Mouse (Mus musculus) ES-CJ7 (cell line): ENCODE results near the gene Nt5c.
"Not testable (repeated sequence)": the region's sequence is repeated elsewhere in the genome, so short reads cannot be mapped to it uniquely, and the experiment has no call there.

Experiments used
- DNase-seq: peaks from one replicate; pipeline ENCODE4 v3.0.0; 2011; ENCODE audit warnings: low read depth, low spot score

Gene Nt5c

DNA sequence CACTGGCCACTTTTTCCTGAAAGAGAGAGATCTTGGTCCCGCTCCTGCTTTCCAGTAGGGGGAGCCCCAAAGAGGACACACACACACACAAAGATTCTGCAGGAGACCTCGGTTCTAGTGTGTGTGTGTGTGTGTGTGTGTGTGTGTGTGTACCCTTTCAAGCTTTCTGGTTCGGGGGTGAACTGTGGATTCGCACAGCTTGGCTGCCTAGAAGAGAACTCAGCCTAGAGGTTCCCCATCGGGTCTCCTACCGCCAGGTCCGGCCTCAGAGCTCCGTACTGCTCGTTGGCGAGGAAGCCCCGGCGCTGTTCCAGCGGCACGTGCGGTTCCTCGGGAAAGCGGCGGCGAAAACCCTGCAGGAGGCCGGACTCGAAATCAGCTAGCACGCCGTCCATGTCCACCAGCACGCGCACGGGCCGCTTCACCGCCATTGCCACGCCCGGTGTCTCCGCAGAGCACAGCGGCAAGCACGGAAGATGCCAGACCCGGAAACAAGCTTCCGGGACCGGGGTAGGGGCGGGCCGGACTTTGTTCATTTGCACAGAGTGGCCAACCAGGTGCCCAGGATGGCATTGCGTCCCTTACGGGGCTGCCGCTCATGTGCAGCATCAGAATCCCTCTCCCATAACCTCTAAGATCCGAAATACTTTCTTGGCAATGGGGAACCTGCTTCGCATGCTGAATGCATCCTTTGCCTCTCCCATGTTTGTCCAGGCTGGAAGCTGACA, at the start of gene Nt5c:
Gene Nt5c (minus strand): TSS at position 507 of the 728 bp plus-strand sequence.
- DNase-seq: peak; percentile 72

DNA sequence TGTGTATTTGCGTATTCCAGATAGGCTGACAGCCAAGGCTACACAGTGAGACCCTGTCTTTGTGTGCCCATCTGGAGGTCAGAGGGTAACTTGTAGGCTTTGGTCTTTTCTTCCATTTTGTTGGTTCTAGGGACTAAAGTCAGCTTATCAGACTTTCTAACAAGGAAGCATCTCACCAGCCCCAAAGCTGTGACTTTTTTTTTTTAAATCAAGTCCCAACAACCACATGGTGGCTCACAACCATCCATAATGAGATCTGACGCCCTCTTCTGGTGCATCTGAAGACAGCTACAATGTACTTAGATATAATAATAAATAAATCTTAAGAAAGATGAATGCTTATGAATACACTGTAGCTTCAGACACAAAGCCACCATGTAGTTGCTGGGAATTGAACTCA, 46.4 kb upstream of the Nt5c start:
- no peak for DNase-seq

GRCm38 (mm10) chr11:115536856-115537568, 45.4 kb upstream of the Nt5c start:
- DNase-seq: peak; percentile 80

DNA sequence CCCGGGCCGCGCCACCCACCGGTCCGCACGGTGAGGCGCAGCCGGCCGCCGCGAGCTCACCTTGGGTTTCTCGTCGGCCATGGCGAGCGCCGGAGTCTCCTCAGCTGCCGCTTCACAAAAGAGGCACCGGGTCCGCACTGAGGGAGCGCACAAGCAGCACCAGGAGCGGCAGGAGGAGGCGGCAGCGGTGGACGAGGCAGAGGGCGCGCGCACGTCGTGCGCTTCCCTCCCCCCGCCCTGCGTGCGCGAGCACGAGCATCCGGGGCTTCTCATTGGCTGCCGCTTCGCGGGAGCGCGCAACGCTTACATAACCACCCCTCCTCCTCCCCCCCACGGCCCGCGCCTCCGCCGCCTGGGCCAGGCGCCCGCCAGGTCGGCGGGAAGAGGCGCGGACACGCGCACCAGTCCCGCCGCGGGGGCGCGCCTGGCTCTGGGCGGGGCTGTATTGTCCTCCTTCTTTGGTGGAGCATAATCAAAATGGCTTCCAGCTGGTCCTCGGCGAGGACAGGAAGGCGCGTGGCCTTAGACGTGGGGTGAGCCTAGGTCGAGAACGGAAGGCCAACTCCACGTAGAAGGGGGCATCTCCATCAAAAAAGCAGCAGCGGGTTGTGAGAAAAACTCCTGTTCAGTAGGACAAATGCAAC, 44.5 kb upstream of the Nt5c start, which contains the start of gene Sumo2:
Gene Sumo2 (minus strand): TSS at position 239 of the 644 bp plus-strand sequence.
- DNase-seq: peak; percentile 97

DNA sequence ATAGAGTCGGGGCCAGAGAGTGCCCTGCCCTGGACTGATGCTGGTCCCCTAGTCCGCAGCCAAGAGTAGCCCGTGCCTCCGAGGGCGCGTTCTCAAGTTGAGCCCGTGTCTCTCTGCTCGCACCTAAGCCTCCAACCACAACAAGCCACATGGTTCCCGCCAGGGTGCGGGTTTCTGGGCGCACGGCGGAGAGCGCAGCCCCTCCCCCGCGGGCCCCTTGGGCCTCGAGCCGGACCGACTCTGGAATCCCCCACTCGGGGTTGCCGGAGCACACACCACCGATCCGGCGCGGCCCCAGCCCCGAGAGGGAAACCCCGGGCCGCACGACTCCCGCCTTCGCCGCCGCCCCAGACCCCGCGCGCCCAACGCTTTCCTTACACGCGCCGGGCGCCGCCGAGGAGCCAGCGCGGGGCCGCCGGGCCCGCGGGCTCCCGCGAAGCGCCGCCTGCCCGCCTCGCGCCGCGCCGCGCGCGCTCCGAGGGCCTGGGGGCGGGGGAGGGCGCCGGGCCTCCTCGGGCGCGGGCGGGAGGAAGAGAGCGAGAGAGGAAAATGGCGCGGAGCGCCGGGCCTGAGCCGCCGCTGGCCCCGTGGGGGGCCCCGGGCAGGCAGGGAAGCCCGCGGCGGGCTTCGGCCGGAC, 43.9 kb upstream of the Nt5c start:
- peak; percentile 53 for DNase-seq

- DNase-seq: no peak
These were observed 43.2 kb upstream of the Nt5c start for GRCm38 (mm10) chr11:115534759-115535371.

GRCm38 (mm10) chr11:115526446-115526845, 34.8 kb upstream of the Nt5c start:
- DNase-seq: not testable (repeated sequence)

DNA sequence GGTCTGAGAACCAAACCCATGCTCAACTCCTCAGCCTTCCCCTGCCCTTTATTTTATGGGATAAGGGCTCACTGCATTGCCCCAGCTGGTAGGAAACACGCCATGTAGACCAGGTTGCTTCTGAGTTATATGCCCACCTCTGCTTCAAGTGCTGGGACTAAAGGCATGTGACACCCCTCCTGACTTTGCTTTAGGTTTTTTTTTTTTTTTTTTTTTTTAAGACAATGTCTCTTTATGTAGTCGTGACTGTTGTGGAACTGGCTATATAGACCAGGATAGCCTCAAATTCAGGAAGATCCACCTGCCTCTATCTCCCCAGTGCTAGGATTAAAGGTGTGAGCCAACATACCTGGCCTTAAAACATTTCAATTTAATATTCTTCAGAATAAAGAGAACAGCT, 31.0 kb upstream of the Nt5c start:
- no peak for DNase-seq

GRCm38 (mm10) chr11:115522238-115522637, 30.6 kb upstream of the Nt5c start:
- DNase-seq: no peak

- DNase-seq: no peak
These were observed 29.4 kb upstream of the Nt5c start for GRCm38 (mm10) chr11:115521080-115521479.

DNA sequence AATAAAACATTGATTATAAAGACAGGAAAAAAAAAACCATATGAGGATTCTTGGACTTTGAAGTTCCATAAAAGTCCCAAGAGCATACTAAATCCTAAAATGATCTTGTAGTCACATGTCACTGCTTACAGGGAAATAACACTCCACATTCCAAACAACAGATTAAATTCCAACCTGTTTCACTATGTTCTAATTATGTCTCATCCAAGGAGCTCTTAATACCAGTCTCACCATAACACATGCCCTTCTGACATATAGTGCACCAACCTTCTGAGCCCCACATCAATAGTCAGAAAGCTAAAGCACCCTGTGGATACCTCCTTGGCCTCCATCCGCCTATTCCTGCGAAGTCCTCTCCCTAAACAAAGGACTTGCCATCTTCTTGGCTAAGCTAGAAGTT, 28.6 kb upstream of the Nt5c start:
- DNase-seq: no peak

DNA sequence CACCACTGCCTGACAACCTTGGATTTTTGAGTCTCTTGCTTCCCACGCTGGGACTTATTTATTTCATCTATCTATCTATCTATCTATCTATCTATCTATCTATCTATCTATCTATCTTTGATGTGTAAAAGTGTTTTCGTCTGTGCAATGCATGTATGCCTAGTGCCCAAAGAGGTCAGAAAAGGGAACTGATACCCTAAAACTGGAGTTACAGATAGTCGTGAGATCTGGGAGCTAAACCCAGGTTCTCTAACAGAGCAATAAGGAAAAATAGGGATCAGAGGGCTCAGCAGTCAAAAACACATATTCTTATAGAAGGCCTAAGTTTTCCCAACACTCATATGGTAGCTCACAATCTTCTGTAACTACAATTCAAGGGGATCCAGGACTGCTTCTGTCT, 27.9 kb upstream of the Nt5c start:
- no peak for DNase-seq

- DNase-seq: no peak
These were observed 27.0 kb upstream of the Nt5c start for GRCm38 (mm10) chr11:115518693-115519092.

- DNase-seq: no peak
These were observed 25.3 kb upstream of the Nt5c start for GRCm38 (mm10) chr11:115516942-115517341.

DNA sequence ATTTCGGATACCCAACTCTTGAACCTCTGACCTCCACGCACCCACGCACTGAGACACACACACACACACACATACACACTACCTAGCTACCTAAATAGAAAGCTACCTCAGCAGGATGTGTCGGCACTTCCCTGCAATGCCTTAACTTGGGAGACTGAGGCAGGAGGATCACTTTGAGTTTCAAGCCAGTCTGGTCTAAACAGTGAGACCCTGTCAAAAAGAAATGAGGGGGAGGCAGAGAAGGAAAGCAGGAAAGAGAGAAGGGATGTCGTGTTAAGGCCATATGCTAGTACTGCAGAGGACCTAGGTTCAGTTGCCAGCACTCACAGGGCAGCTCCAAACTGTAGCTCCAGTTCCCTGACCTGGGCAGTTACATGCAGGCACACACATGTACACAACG, 23.4 kb upstream of the Nt5c start:
- DNase-seq: no peak

DNA sequence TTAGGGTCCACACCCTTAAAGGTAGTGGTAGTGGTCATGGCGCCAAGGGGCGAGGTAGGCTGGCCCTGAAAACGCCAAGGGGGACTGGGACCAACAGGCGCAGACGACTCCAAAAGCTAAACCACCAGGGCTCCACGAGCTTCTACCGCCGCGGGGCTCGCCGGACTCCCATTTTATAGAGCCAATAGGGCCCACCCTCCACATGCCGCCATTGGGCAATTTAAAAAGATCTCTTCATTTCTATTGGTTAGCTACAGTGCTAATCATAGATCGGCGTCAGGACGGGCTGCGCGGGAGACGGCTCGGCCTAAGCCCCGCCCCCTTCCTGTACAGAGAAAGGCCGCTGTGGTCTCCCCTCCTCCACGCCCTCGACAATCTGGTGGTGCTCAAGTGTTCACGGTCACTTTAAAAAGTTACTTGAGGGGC, 22.6 kb upstream of the Nt5c start, which contains the start of gene Jpt1:
Gene Jpt1 (minus strand): TSS at position 150 of the 426 bp plus-strand sequence.
- DNase-seq: peak; percentile 98

DNA sequence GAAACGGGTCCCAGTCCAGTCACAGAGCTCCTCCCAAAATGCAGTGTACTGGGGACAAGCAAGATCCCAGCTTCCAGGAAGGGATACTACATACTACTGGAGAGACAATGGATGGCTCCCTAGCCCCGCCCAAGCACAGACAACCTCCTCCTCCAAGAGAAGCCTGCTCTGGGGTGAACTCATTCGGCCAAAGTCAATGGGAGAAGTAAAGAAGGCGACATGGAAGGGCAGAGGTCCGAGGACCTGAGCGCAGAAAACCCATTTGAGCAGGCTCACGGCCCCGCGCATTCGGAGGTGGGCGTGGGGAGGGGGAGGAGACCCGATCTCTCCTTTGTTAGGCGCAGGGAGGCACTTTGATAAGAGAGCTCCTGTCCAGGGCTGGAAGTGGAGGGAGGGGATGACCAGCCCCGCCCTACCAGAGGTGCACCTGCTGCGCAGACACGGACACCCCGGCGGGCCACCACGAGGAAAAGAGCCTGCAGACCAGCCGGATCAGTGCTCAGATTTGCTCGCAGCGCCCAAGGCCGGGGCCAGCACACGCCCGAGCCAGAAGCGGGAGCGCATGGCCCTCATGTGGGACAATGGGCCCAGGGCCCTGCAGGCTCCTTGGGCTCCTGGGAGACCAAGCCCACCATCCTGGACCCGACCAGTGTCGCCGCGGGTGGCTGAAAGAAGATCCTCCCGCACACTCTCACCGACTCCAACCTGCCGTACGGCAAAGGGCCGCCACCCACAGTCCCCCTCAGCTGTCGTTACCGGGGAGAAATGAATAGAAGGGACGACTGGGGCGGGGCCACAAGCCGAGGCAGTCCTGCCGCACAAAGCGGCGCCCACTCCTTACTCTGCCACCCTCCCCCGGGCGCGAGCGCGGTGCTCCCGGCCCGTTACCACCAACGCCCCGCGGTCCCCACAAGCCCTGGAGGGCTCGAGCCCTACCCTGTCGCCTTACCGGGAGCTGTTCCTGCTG, 21.9 kb upstream of the Nt5c start:
- DNase-seq: peak; percentile 61

DNA sequence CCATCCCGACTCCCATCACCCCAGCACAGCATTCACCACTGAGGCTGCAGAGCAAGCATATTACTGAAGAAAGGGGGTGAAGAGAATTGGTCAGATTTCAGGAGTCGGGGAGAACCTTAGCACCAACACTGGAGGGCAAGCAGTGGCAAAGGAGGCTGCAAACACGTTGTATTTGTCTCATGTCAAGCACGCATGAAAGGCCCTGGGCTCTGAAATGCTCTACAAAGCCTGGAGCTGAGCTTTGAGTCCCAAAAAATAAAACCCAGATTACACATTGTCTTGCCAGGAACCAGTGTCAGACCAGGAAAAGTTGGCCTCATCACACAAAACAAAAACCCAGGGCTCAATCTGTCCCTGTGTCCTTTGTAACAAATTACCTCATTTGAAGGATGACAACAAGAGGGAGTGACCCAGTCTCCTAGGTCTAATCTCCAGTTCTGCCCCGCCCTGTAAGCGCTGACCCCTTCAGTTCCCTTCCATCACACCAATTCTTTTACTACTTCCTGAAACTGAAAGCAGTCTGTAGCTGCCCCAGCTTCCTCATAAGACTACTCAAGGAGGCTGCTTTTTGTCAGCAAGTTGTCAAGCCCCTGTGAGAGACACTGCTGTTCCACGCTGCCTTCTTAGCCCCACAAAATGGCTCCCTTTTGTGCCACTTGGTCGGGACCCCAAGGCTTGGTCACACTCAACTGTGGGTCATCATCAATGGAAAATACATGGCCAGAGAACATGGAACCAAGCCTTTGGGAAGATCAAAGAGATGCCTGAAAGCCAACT, 20.9 kb upstream of the Nt5c start:
- no peak for DNase-seq

DNA sequence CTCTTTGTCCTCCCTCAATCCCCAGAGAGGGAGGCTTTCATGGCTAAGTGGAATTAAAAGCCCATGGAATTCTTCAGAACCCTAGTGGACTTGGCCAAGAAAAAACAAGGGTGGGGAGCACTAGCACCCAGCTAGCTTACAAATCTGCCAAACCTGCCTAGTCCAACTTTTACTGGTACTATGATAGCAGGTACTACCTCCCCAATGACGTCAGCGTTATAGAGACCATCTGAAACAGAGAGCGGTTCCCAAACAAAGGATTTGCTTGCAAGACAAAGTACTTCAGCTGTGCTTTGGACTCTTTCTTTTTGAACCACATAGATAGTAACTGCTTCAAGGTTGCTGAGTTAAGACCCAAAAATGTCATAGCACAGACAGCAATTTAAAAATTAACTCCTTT, 20.3 kb upstream of the Nt5c start:
- DNase-seq: no peak

GRCm38 (mm10) chr11:115511121-115511520, 19.5 kb upstream of the Nt5c start:
- DNase-seq: no peak
